Mouse (Mus musculus) kidney, adult 2 months (tissue): ENCODE measurements around the gene Hba-a1. TPM values are rescaled to one million over a fixed set of nuclear protein-coding genes. Genes with fewer than 3 reads are reported as not detected.

ENCODE experiments used
- DNase-seq: peaks from one replicate; pipeline ENCODE4 v3.0.0; 2021
- H3K27ac ChIP-seq: fragments of 200-500 bp; 2 replicates; pipeline ENCODE4 v1.5.1; 2012; ENCODE audit warnings: low read depth, low read length, control low read depth, inconsistent platforms; ENCODE audit not compliant: insufficient read depth
- H3K27me3 ChIP-seq: fragments of 200-500 bp; replicated peaks from 2 replicates; pipeline ENCODE4 v1.6.1; 2012; ENCODE audit warnings: mild to moderate bottlenecking, moderate library complexity, low read length, inconsistent platforms; ENCODE audit not compliant: control insufficient read depth, insufficient read depth
- H3K36me3 ChIP-seq: fragments of 200-500 bp; 2 replicates; pipeline ENCODE4 v1.6.1; 2012; ENCODE audit warnings: mild to moderate bottlenecking, moderate library complexity, low read length, inconsistent platforms; ENCODE audit not compliant: control insufficient read depth, insufficient read depth
- H3K4me1 ChIP-seq: fragments of 200-500 bp; 2 replicates; pipeline ENCODE4 v1.6.1; 2011; ENCODE audit warnings: low read length; ENCODE audit not compliant: control insufficient read depth, insufficient read depth
- H3K4me3 ChIP-seq: fragments of 200-500 bp; 2 replicates; pipeline ENCODE4 v1.5.1; 2011; ENCODE audit warnings: mild to moderate bottlenecking, low read depth, low read length, control low read depth; ENCODE audit not compliant: insufficient read depth
- CTCF ChIP-seq: fragments of 200-500 bp; conservative IDR thresholded peaks from 2 replicates; pipeline ENCODE4 v1.5.1; 2011; ENCODE audit warnings: low read depth, mild to moderate bottlenecking, control low read depth, low read length, moderate library complexity, mixed read lengths; ENCODE audit not compliant: insufficient read depth, insufficient read length
- POLR2A ChIP-seq: fragments of 200-500 bp; IDR thresholded peaks from one replicate; pipeline ENCODE4 v1.6.1; 2011; ENCODE audit warnings: low read depth, low read length, control low read depth
- WGBS: fragments of 180-500 bp; shearing (Covaris S2); methylation state at CpG from one replicate; pipeline ENCODE4 v1.1.7; 2018; 5-methylcytosine and 5-hydroxymethylcytosine counted together
- polyA plus RNA-seq: library from polyadenylated mRNA; depleted of rRNA; stranded (reverse); fragments of >200 nt; gene quantifications from 2 replicates; pipeline ENCODE4 v1.2.3, GENCODE M21; 2012

The Hba-a1 gene
- polyA plus RNA-seq, 1 experiment, result 2,108 TPM

DNA sequence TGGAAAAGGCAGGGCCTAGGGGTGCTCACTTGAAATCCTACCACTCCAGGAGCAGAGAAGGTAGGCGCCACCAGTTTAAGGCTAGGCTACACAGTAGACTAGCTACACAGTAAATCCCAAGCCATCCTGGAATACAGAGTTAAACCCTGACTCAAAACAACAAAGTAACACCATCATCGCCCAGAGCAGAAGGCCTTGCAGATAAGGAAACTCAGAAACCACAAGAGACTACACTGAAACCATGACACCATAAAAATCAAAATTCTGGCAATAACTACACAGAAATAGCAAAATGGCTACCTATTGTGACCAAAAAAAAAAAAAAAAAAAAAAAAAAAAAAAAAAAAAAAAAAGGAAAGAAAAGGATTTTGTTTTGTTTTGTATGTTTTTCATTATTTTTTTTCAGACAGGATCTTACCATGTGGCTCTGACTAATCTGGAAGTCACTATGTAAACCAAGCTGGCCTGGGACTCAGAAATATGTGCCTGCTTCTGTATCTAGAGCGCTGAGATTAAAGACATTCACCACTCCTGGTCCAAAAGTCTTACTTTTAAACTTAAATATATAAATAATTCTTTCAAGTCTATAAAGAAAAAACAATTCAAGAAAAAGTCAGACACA is 18.1 kb upstream of the Hba-a1 start:
- H3K27ac ChIP-seq, result no peak overlapping the region
- peaks cover 2% of the 10 kb centered on the region; the same call in 1 of the 2 replicates for H3K4me1 ChIP-seq
- no peaks in the 10 kb centered on the region for H3K27me3 ChIP-seq
- DNase-seq, result no peak
- no peak for TF ChIP-seq CTCF
- no peak for TF ChIP-seq POLR2A
- H3K36me3 ChIP-seq, result peaks cover 2% of the 10 kb centered on the region; the same call in 1 of the 2 replicates
- 85% methylated on average over 3 of the region's 3 CpGs for WGBS
- H3K4me3 ChIP-seq, result no peak overlapping the region

DNA sequence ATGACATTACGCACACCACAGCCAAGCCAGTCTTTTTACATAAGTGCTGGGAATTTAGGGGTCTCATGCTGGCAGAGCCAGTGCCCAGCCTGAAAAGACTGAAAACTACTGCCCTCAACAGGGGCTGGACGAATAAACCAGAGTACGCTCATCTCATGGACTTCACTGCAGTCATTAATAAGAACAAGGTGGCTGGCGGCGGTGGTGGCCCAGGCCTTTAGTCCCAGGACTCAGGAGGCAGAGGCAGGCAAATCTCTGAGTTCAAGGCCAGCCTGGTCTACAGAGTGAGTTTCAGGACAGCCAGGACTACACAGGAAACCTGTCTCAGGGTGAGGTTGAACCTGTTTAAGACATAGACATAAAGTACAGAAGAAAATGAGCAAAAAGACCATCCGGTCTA is 17.1 kb upstream of the Hba-a1 start:
- TF ChIP-seq CTCF (no peak), POLR2A (no peak)
- WGBS, result 93% methylated on average over 6 of the region's 6 CpGs

DNA sequence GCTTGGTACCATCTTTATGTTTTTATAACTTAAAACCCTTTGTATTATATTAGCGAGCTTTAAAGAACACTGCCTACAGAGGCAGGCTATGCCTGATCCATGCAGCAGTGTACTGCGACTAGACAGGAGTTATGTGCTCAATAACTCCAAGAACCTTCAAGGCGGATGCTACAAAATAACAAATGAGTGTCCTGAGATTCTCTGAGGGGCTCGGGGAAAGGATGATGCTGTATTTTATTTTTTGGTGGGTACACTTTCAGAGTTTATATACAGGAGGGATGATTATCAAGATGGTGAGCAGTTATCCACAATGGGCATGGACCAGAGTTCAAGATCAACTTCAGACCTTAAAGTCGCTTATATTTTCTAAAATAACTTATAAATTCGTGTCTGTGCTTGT is 16.5 kb upstream of the Hba-a1 start:
- 13% methylated on average over 6 of the region's 6 CpGs for WGBS
- no peaks in the 10 kb centered on the region for H3K36me3 ChIP-seq
- TF ChIP-seq CTCF (no peak), POLR2A (no peak)
- H3K27me3 ChIP-seq, result no peaks in the 10 kb centered on the region
- H3K27ac ChIP-seq, result peak overlapping the region; percentile 91
- no peak for DNase-seq
- peaks cover 2% of the 10 kb centered on the region; the same call in 1 of the 2 replicates for H3K4me1 ChIP-seq
- H3K4me3 ChIP-seq, result peak overlapping the region; percentile 95

More for the DNA sequence above, 17.1 kb upstream of the Hba-a1 start:
- Histone ChIP-seq H3K4me1 (peaks cover 2% of the 10 kb centered on the region; the same call in 1 of the 2 replicates), H3K36me3 (peaks cover 2% of the 10 kb centered on the region; the same call in 1 of the 2 replicates), H3K4me3 (no peak overlapping the region), H3K27ac (no peak overlapping the region), H3K27me3 (no peaks in the 10 kb centered on the region)
- DNase-seq, result no peak

DNA sequence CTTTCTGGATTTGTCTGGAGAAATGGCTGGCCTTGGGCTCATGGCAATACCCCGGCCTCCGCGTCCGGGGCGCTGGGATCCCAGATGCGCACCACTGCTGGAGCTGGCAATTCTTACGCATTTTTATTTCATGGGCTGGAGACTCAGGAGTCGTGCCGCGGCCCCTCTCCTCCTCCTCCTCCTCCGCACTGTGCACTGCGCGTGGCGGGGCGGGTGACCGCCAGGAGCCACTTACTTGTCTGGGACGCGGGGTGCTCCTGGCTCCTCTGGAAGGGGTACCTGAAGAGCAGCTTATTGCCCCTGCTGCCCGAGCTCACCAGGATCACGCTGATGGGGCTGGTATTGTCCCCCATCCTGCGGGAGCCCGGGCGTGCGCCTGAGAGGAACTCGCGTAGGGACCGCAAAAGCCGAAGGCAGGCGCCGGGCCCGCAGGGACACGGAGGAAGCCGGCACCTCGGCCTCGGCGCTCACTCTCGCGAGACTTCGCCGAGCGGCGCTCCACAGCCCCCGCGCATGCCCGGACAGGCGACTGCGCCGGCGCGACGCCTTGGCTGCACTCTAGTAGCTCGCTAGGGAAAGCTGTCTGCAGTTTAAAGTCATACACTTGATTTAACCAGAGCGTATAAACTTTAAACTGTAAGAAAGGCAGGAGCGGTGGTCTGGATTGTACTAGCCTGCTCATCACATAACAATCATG is 16.0 kb upstream of the Hba-a1 start, which contains the start of gene Nprl3:
Nprl3 (minus strand) TSS at position 520 of the 697 bp plus-strand sequence.
- no peaks in the 10 kb centered on the region for H3K27me3 ChIP-seq
- no peak for TF ChIP-seq CTCF
- TF ChIP-seq POLR2A, result peak; percentile 76
- peak within 1 kb of the TSS; percentile 91 for H3K27ac ChIP-seq
- peaks cover 2% of the 10 kb centered on the region; the same call in 1 of the 2 replicates for H3K4me1 ChIP-seq
- peak; percentile 98 for DNase-seq
- H3K36me3 ChIP-seq, result no peaks in the 10 kb centered on the region
- WGBS, result under 1% methylated on average over 54 of the region's 54 CpGs
- H3K4me3 ChIP-seq, result peak within 1 kb of the TSS; percentile 95

DNA sequence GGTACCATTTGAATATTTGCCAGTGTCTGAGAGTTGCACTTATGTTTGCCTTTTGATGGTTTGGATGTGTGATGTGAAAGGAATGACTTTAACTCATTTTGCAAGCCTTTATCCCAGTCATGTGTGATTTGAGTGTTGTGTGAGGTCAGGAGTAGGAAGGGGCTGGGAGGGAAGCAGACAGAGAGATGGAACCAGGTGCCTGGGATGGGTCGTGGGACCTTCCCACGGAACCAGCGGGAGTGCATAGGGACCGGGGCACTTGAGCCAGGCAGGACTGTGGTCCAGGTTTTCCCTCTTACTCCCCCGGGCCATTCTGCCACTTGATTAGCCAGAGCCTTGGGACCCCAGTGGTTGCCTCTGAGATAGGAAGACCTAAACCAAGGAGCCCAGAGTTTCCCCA is 15.3 kb upstream of the Hba-a1 start:
- Histone ChIP-seq H3K27me3 (no peaks in the 10 kb centered on the region), H3K36me3 (no peaks in the 10 kb centered on the region), H3K4me1 (peaks cover 2% of the 10 kb centered on the region; the same call in 1 of the 2 replicates), H3K27ac (peak overlapping the region; percentile 29; the same call in 1 of the 2 replicates), H3K4me3 (no peak overlapping the region)
- DNase-seq, result no peak
- TF ChIP-seq CTCF (no peak), POLR2A (no peak)
- WGBS, result 21% methylated on average over 5 of the region's 5 CpGs

DNA sequence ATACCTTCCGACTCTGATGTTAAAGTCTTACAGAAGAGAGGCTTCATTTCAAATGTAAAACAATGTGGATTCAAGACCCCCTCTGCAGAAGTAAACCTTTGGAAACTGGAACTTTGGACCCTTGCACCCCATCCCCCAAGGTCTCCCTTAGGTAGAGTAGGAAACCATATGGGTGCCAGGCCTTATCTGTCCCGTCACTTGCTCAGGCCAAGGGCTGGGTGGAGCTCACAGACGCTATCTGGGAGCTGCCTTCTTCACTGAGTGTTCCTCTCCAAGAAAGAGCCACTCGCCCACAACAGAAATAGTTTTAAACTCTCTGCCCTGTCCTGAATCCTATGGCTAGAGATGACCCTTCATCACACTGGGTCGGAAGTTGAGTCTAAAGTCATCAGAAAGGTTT is 14.4 kb upstream of the Hba-a1 start:
- TF ChIP-seq POLR2A (no peak), CTCF (no peak)
- Histone ChIP-seq H3K4me1 (peaks cover 2% of the 10 kb centered on the region; the same call in 1 of the 2 replicates), H3K27me3 (no peaks in the 10 kb centered on the region), H3K36me3 (no peaks in the 10 kb centered on the region), H3K27ac (no peak overlapping the region), H3K4me3 (no peak overlapping the region)
- DNase-seq, result no peak
- WGBS, result 89% methylated on average over 5 of the region's 5 CpGs

DNA sequence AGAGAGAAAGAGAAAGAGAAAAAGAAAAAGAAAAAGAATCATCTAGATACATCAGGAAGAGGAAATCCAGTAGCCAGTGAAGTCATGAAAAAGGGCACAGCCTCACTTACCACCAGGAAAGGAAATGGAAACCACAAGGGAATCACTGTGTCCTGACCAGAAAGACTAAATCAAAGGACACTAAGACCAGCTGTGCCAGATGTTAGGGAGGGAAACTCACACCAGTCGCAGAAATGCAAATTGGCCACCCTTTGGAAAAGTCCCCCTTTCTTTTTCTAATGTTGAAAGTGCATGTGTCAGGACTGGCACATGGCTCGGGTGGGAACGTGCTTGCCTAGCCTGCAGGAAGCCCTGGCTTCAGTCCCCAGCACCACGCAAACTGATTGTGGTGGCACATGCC is 12.1 kb upstream of the Hba-a1 start:
- no peak for TF ChIP-seq CTCF
- TF ChIP-seq POLR2A, result no peak
- H3K4me3 ChIP-seq, result no peak overlapping the region
- WGBS, result 46% methylated on average over 4 of the region's 4 CpGs
- H3K4me1 ChIP-seq, result peaks cover 2% of the 10 kb centered on the region; the same call in 1 of the 2 replicates
- no peaks in the 10 kb centered on the region for H3K27me3 ChIP-seq
- no peaks in the 10 kb centered on the region for H3K36me3 ChIP-seq
- DNase-seq, result no peak
- H3K27ac ChIP-seq, result no peak overlapping the region
